Mouse (Mus musculus) midbrain, embryonic 11.5 days (tissue): Measurements from ENCODE around the gene Cdk17. TPM values are rescaled to one million over a fixed set of nuclear protein-coding genes. Genes with fewer than 3 reads are reported as not detected.

ENCODE experiments used
- ATAC-seq: fragments of 200-750 bp; cut with Nextera tagmentation; 2 replicates; pipeline ENCODE4 v1.8.0; 2017; ENCODE audit warnings: moderate TSS enrichment, moderate library complexity; ENCODE audit not compliant: low FRiP score
- DNase-seq: peaks from one replicate; pipeline ENCODE4 v3.0.0; 2015; ENCODE audit warnings: low spot score; ENCODE audit errors: missing footprints
- H3K27ac ChIP-seq: fragments of 300-500 bp; sonication (generic); 2 replicates; pipeline ENCODE4 v1.5.1; 2014; ENCODE audit warnings: low read depth, low read length
- H3K27me3 ChIP-seq: fragments of 300-500 bp; sonication (generic); 2 replicates; pipeline ENCODE4 v1.6.1; 2014; ENCODE audit warnings: mild to moderate bottlenecking, low read length, moderate library complexity, mixed read lengths; ENCODE audit not compliant: control insufficient read depth, insufficient read depth
- H3K36me3 ChIP-seq: fragments of 300-500 bp; sonication (generic); 2 replicates; pipeline ENCODE4 v1.6.1; 2014; ENCODE audit warnings: mild to moderate bottlenecking, low read length, moderate library complexity, mixed read lengths; ENCODE audit not compliant: control insufficient read depth, insufficient read depth
- H3K4me1 ChIP-seq: fragments of 300-500 bp; sonication (generic); 2 replicates; pipeline ENCODE4 v1.6.1; 2014; ENCODE audit warnings: low read length; ENCODE audit not compliant: control insufficient read depth, insufficient read depth
- H3K4me2 ChIP-seq: fragments of 300-500 bp; sonication (generic); 2 replicates; pipeline ENCODE4 v1.6.1; 2014; ENCODE audit warnings: mild to moderate bottlenecking, moderate library complexity
- H3K4me3 ChIP-seq: fragments of 300-500 bp; sonication (generic); 2 replicates; pipeline ENCODE4 v1.5.1; 2014; ENCODE audit warnings: low read depth, low read length
- H3K9ac ChIP-seq: fragments of 300-500 bp; sonication (generic); 2 replicates; pipeline ENCODE4 v1.6.1; 2014; ENCODE audit warnings: low read length
- H3K9me3 ChIP-seq: fragments of 300-500 bp; sonication (generic); 2 replicates; pipeline ENCODE4 v1.6.1; 2016; ENCODE audit warnings: low read length; ENCODE audit not compliant: control insufficient read depth
- whole genome bisulfite sequencing: fragments of 180-500 bp; shearing (Covaris S2); extraction: QIAGEN DNeasy Blood & Tissue Kit; methylation state at CpG from one replicate; pipeline ENCODE4 v1.1.7; 2014; 5-methylcytosine and 5-hydroxymethylcytosine counted together
- polyA plus RNA-seq: library from polyadenylated mRNA; unstranded; fragments of >200 nt; fragmentation: Nextera tagmentation; extraction: Ambion mirVana; gene quantifications from 2 replicates; pipeline ENCODE4 v1.2.1, GENCODE M21; 2014

The Cdk17 gene
- polyA plus RNA-seq, 1 experiment from 2014 or later, result 36.8 TPM

- H3K9ac ChIP-seq, result no peak overlapping the region
- no peak overlapping the region for H3K4me2 ChIP-seq
- no peak for DNase-seq
- H3K27ac ChIP-seq, result no peak overlapping the region
- H3K27me3 ChIP-seq, result no peaks in the 10 kb centered on the region
- no peaks in the 10 kb centered on the region for H3K9me3 ChIP-seq
- H3K4me1 ChIP-seq, result no peaks in the 10 kb centered on the region; the same call in 1 of the 2 replicates
- no peaks in the 10 kb centered on the region for H3K36me3 ChIP-seq
- H3K4me3 ChIP-seq, result no peak overlapping the region
- 90% methylated on average over 10 of the region's 10 CpGs for WGBS
- no peak for ATAC-seq
Measured at GRCm38 (mm10) chr10:93244209-93244705, 83.6 kb downstream of the Cdk17 start.

- Histone ChIP-seq H3K4me3 (no peak overlapping the region), H3K27ac (no peak overlapping the region), H3K9me3 (no peaks in the 10 kb centered on the region), H3K4me1 (no peaks in the 10 kb centered on the region; the same call in 1 of the 2 replicates), H3K9ac (no peak overlapping the region), H3K27me3 (no peaks in the 10 kb centered on the region), H3K4me2 (no peak overlapping the region), H3K36me3 (no peaks in the 10 kb centered on the region)
- 93% methylated on average over 7 of the region's 7 CpGs for WGBS
- DNase-seq (no peak), ATAC-seq (no peak)
Measured at GRCm38 (mm10) chr10:93246185-93246920, 85.7 kb downstream of the Cdk17 start.

DNA sequence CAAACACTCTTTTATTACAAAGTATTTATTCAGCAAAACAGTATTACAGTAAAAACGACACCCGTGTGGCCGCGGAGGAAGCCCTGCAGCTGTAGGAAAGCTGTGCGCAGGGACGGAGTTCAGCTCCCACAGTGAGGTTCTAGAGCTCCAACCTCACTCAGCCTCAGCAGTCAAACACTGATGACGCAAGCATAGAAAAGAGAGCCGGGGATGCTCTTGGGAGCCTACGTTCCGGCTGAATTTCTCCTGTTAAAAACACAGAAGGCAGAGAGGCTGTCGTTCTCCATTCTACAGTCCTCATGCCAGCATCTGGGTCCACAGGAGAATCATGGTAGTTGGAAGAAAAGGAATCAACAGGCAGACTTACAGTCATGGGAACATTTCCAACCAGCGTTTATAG is 86.7 kb downstream of the Cdk17 start:
- Histone ChIP-seq H3K4me3 (no peak overlapping the region), H3K4me1 (no peaks in the 10 kb centered on the region; the same call in 1 of the 2 replicates), H3K27me3 (no peaks in the 10 kb centered on the region), H3K27ac (no peak overlapping the region), H3K9ac (no peak overlapping the region), H3K36me3 (no peaks in the 10 kb centered on the region), H3K9me3 (no peaks in the 10 kb centered on the region), H3K4me2 (no peak overlapping the region)
- DNase-seq (no peak), ATAC-seq (no peak)
- 93% methylated on average over 12 of the region's 12 CpGs for WGBS

GRCm38 (mm10) chr10:93247902-93248301 is 87.2 kb downstream of the Cdk17 start:
- Histone ChIP-seq H3K4me2 (no peak overlapping the region), H3K27me3 (no peaks in the 10 kb centered on the region), H3K9me3 (no peaks in the 10 kb centered on the region), H3K9ac (no peak overlapping the region), H3K27ac (no peak overlapping the region), H3K4me1 (no peaks in the 10 kb centered on the region; the same call in 1 of the 2 replicates), H3K36me3 (no peaks in the 10 kb centered on the region), H3K4me3 (no peak overlapping the region)
- ATAC-seq, result no peak
- no peak for DNase-seq
- 69% methylated on average over 6 of the region's 6 CpGs for WGBS

- no peaks in the 10 kb centered on the region for H3K9me3 ChIP-seq
- no peak overlapping the region for H3K4me3 ChIP-seq
- H3K4me1 ChIP-seq, result no peaks in the 10 kb centered on the region; the same call in 1 of the 2 replicates
- DNase-seq (no peak), ATAC-seq (no peak)
- no peaks in the 10 kb centered on the region for H3K27me3 ChIP-seq
- WGBS, result 90% methylated on average over 8 of the region's 8 CpGs
- no peak overlapping the region for H3K9ac ChIP-seq
- no peaks in the 10 kb centered on the region for H3K36me3 ChIP-seq
- no peak overlapping the region for H3K4me2 ChIP-seq
- H3K27ac ChIP-seq, result no peak overlapping the region
Measured at GRCm38 (mm10) chr10:93248416-93248815, 87.7 kb downstream of the Cdk17 start.

DNA sequence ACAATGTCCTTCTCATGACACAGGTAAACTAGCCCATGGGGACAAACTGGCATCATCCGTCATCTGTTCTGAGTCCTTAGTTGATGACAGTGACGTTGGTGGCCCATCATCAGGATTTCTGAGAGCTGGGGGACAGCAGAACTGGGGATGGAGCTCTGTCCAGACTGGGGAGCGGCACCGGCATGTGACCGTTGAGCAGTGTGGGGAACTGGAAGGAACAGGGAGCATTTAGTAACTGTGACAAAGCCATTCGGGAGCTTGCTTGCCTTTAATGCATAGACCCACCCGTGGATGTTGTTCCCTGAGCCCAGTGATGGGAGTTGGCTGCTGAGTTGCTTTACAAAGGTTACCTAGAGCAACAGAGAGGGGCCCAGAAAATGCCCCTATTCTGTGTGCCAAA is 89.2 kb downstream of the Cdk17 start:
- H3K36me3 ChIP-seq, result no peaks in the 10 kb centered on the region
- H3K9ac ChIP-seq, result no peak overlapping the region
- ATAC-seq (no peak), DNase-seq (no peak)
- H3K9me3 ChIP-seq, result no peaks in the 10 kb centered on the region
- H3K4me1 ChIP-seq, result peaks cover 3% of the 10 kb centered on the region
- H3K4me2 ChIP-seq, result no peak overlapping the region
- no peak overlapping the region for H3K27ac ChIP-seq
- no peak overlapping the region for H3K4me3 ChIP-seq
- H3K27me3 ChIP-seq, result no peaks in the 10 kb centered on the region
- WGBS, result 64% methylated on average over 7 of the region's 7 CpGs

GRCm38 (mm10) chr10:93250436-93251317 is 90.0 kb downstream of the Cdk17 start:
- no peak overlapping the region for H3K27ac ChIP-seq
- H3K4me2 ChIP-seq, result no peak overlapping the region
- H3K9me3 ChIP-seq, result no peaks in the 10 kb centered on the region
- 80% methylated on average over 24 of the region's 24 CpGs for WGBS
- H3K27me3 ChIP-seq, result no peaks in the 10 kb centered on the region
- H3K4me3 ChIP-seq, result no peak overlapping the region
- H3K4me1 ChIP-seq, result peaks cover 11% of the 10 kb centered on the region
- no peaks in the 10 kb centered on the region for H3K36me3 ChIP-seq
- ATAC-seq (no peak), DNase-seq (no peak)
- no peak overlapping the region for H3K9ac ChIP-seq

DNA sequence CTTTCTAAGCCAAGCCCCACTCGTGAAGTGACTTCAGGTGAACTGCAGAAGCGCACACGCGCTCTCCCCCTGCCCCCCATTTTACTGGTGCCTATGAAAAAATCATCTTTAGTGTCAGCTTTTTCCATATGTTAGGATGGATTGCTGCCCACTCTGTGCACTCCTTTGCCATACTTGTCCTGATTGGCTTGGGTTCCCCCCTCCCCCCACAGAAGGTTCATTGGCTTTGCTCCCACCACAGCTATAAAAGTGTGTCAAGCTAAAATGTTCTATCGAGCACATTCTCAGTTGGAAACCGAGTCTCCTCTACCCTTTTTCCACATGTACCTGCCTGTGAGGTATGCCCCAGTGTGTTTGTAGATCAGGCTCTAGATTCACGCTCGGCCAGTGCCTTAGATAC is 90.8 kb downstream of the Cdk17 start:
- DNase-seq (no peak), ATAC-seq (no peak)
- 94% methylated on average over 8 of the region's 8 CpGs for WGBS
- Histone ChIP-seq H3K27ac (no peak overlapping the region), H3K9me3 (no peaks in the 10 kb centered on the region), H3K36me3 (no peaks in the 10 kb centered on the region), H3K9ac (no peak overlapping the region), H3K4me3 (no peak overlapping the region), H3K4me1 (peaks cover 11% of the 10 kb centered on the region), H3K4me2 (no peak overlapping the region), H3K27me3 (no peaks in the 10 kb centered on the region)

DNA sequence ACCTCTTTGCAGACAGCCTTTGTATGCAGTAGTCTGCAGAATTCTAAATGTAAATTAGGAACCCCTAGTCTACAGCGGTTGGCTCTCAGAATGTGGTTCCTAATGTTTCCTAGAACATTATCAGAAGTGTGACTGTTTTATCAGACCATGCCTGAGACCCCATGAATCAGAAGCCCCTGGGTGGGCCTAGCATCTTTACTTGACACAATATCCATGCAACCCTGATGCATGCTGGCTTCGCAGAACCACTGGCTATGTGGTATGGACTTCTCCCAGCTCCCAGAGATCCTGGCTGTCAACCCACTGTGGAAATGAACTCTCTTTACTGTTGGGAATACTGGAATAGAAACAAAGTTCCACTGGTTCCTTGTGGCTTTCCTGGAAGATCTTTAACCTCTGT is 92.0 kb downstream of the Cdk17 start:
- WGBS, result 90% methylated on average over 2 of the region's 2 CpGs
- no peaks in the 10 kb centered on the region for H3K36me3 ChIP-seq

More for the DNA sequence above, 92.0 kb downstream of the Cdk17 start:
- Histone ChIP-seq H3K27ac (no peak overlapping the region), H3K27me3 (no peaks in the 10 kb centered on the region), H3K9me3 (no peaks in the 10 kb centered on the region), H3K4me3 (no peak overlapping the region), H3K9ac (no peak overlapping the region), H3K4me1 (peaks cover 13% of the 10 kb centered on the region), H3K4me2 (no peak overlapping the region)
- DNase-seq (no peak), ATAC-seq (no peak)
